Mouse (Mus musculus) midbrain, embryonic 14.5 days (tissue): Measurements from ENCODE around the gene Ccni. TPM values are rescaled to one million over a fixed set of nuclear protein-coding genes. Genes with fewer than 3 reads are reported as not detected.

Experiments used
- ATAC-seq: fragments of 200-750 bp; cut with Nextera tagmentation; 2 replicates; pipeline ENCODE4 v1.8.0; 2017; ENCODE audit warnings: moderate number of reproducible peaks, moderate library complexity; ENCODE audit not compliant: low FRiP score, low TSS enrichment
- DNase-seq: peaks from one replicate; pipeline ENCODE4 v3.0.0-alpha.2; 2015
- H3K27ac ChIP-seq: fragments of 300-500 bp; sonication (generic); replicated peaks from 2 replicates; pipeline ENCODE4 v1.5.1; 2014; ENCODE audit warnings: mild to moderate bottlenecking, low read depth, low read length, moderate library complexity
- H3K27me3 ChIP-seq: fragments of 300-500 bp; sonication (generic); 2 replicates; pipeline ENCODE4 v1.6.1; 2014; ENCODE audit warnings: low read length, control low read depth, mixed read lengths; ENCODE audit not compliant: control insufficient read depth, insufficient read depth
- H3K36me3 ChIP-seq: fragments of 300-500 bp; sonication (generic); 2 replicates; pipeline ENCODE4 v1.6.1; 2014; ENCODE audit warnings: low read length, control low read depth; ENCODE audit not compliant: control insufficient read depth, insufficient read depth
- H3K4me1 ChIP-seq: fragments of 300-500 bp; sonication (generic); 2 replicates; pipeline ENCODE4 v1.6.1; 2014; ENCODE audit warnings: mild to moderate bottlenecking, antibody characterized with exemption, low read length, control low read depth; ENCODE audit not compliant: control insufficient read depth, insufficient read depth
- H3K4me2 ChIP-seq: fragments of 300-500 bp; sonication (generic); 2 replicates; pipeline ENCODE4 v1.6.1; 2014; ENCODE audit warnings: mild to moderate bottlenecking, low read length, moderate library complexity
- H3K4me3 ChIP-seq: fragments of 300-500 bp; sonication (generic); replicated peaks from 2 replicates; pipeline ENCODE4 v1.5.1; 2014; ENCODE audit warnings: low read depth, low read length
- H3K9ac ChIP-seq: fragments of 300-500 bp; sonication (generic); replicated peaks from 2 replicates; pipeline ENCODE4 v1.6.1; 2014; ENCODE audit warnings: mild to moderate bottlenecking, low read length, moderate library complexity
- H3K9me3 ChIP-seq: fragments of 300-500 bp; sonication (generic); 2 replicates; pipeline ENCODE4 v1.6.1; 2016; ENCODE audit warnings: low read length, control low read depth, mixed read lengths; ENCODE audit not compliant: control insufficient read depth
- WGBS: fragments of 180-500 bp; shearing (Covaris S2); extraction: QIAGEN DNeasy Blood & Tissue Kit; methylation state at CpG from one replicate; pipeline ENCODE4 v1.1.7; 2014; 5-methylcytosine and 5-hydroxymethylcytosine counted together
- polyA plus RNA-seq: library from polyadenylated mRNA; unstranded; fragments of >200 nt; fragmentation: Nextera tagmentation; extraction: Ambion mirVana; gene quantifications from 2 replicates; pipeline ENCODE4 v1.2.1, GENCODE M21; 2014

Gene Ccni
- polyA plus RNA-seq, result 172 and 191 TPM in 2 replicates

DNA sequence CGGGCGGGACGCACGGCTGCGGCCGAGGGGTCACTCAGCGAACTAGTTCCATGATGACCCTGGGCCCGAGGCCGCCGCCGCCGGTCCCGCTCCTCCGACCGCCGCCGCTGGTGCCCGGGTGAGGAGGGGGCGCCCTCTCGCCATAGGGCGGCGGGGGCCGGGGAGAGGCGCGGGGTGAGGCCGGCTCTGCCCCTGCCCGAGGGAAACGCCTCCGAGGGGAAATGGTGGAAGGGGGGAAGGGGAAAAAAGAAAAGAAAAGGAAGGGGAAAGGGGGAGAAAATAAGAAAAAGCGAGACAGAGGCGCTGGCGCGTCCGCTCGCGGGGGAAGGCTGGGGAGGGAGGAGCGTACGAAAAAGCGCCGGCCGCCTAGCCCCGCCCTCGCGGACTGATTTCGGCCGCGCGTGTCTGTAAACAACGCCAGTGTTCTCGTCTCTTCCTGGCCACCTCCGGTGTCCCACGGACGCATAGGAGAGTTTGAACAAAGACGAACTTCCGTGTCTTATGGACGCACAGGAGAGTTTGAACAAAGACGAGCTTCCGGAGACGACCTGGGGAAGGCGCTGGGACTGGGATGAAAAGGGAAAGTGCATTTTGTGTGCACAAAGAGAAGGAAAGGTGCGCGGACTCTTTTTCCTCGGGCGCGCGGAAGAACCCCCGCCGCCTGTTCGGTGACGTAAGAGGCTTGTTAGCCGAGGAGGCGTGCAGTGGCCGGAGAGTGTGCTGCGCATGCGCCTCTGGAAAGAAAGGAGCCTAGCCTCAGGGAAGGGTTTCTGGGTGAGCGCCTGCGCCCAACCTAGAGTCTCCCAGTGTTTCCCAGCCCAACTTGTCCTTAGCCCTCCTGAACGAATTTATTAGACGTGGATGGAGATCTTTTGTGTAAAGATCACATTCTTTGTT, at the start of gene Ccni, which contains the start of gene 2010109A12Rik:
Gene Ccni, minus strand, starts transcription at position 387 of the 897 bp plus-strand sequence.
Gene 2010109A12Rik, plus strand, starts transcription at position 410 of the 897 bp plus-strand sequence.
- ATAC-seq (peak; percentile 96), DNase-seq (peak; percentile 98)
- Histone ChIP-seq H3K36me3 (peaks cover 9% of the 10 kb centered on the region), H3K4me2 (peak within 1 kb of the TSS; percentile 83), H3K9ac (peak within 1 kb of the TSS; percentile 87), H3K27ac (peak within 1 kb of the TSS; percentile 90), H3K9me3 (no peaks in the 10 kb centered on the region), H3K4me1 (peaks cover 15% of the 10 kb centered on the region), H3K27me3 (no peaks in the 10 kb centered on the region), H3K4me3 (peak within 1 kb of the TSS; percentile 68)
- under 1% methylated on average over 77 of the region's 79 CpGs for WGBS

DNA sequence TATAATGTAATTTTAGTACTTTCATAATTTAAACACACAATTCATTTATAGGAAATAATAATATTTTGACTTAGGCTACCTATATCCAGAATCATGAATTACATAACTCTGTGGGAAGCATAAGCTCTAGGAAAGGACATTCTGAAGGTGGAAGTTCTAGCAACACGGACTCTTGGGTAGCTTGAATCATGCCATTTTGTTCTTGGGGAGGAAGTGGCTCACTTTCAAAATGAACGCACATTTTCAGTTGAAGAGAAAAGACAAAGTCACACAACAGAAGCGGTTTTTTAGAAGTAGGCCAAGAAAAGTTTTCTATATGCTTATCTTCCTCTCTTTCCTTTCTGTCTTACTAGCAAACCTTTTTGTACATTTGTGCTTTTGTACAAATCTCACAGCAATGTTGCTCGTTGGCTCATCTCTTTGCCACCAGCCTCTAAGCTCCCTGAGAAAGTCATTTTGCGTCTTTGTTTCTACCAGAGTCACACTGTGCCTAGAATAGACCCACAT, 49.5 kb upstream of the Ccni start:
- H3K4me3 ChIP-seq, result no peak overlapping the region
- WGBS, result 88% methylated on average over 5 of the region's 5 CpGs
- H3K4me2 ChIP-seq, result no peak overlapping the region
- DNase-seq (no peak), ATAC-seq (no peak)
- H3K9me3 ChIP-seq, result no peaks in the 10 kb centered on the region
- no peaks in the 10 kb centered on the region for H3K4me1 ChIP-seq
- no peaks in the 10 kb centered on the region for H3K27me3 ChIP-seq
- no peak overlapping the region for H3K27ac ChIP-seq
- H3K9ac ChIP-seq, result no peak overlapping the region
- no peaks in the 10 kb centered on the region for H3K36me3 ChIP-seq

DNA sequence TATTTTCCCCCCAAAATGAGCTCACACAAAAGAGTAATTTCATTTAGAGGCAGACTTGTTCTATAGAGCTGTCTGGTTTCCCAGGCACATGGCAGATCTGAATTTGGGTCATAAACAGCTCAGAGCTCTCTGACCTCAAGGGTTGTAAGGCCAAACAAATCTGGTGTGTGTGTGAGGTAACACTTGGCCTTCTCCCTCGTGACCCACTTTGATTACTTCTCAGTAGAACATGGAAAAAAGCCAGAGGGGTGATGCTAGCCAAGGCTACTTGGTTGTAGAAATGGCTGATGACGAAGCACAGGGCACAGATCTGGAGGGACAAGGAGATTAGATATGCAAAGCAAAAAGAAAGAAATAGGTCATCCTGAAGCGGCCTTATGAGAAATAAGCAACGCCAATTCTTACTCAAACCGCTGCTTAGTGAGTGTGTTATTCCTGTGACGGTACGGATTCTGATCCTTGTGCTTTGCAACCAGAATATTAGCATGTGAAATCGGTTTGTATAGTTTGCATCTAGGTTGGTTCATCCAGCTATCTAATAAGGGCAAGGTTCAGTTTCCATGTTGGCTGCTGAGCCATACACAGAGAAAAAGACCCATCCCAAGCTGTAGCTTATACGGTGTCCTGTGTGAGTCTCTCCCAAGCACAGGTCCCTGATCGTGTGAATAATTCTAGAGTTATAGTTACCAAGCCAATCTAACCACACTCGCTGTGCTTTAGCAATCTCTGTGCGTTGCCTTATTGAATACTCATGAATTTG, 44.9 kb upstream of the Ccni start:
- Histone ChIP-seq H3K4me3 (no peak overlapping the region), H3K9ac (no peak overlapping the region), H3K4me1 (no peaks in the 10 kb centered on the region), H3K27ac (no peak overlapping the region), H3K36me3 (no peaks in the 10 kb centered on the region), H3K4me2 (no peak overlapping the region), H3K27me3 (no peaks in the 10 kb centered on the region), H3K9me3 (no peaks in the 10 kb centered on the region)
- ATAC-seq (no peak), DNase-seq (no peak)
- 87% methylated on average over 12 of the region's 12 CpGs for WGBS

DNA sequence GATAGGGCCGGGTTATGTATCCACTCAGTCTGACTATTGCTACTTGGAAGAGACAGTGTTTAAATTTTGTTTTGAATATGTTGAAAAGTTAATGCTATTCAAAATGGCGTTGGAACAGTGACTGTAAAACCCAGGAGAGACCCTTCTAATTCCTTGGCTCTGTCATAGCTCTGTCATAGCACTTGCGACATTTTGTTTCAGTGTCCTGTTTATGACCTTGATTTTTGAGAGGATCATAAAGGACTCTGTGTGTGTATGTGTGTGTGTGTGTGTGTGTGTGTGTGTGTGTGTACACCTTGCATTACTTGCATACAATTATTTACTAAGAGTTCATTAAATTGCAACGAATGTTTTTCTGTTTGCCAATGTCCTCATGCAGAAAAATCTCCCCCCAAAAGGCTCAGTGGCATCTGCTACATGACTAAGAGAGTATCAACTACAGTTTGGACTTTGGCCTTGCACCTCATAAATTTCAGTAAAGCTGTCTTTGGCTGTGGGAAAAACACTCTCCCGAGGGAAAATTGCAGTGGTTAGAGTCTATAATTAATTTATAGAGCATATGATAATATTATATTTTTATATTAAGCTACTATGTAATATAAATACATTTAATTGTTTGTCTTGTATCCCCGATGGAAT, 43.8 kb upstream of the Ccni start:
- no peak for ATAC-seq

GRCm38 (mm10) chr5:93245280-93245679, 39.0 kb upstream of the Ccni start:
- 77% methylated on average over 2 of the region's 2 CpGs for WGBS
- H3K36me3 ChIP-seq, result no peaks in the 10 kb centered on the region
- no peaks in the 10 kb centered on the region for H3K9me3 ChIP-seq
- H3K9ac ChIP-seq, result no peak overlapping the region
- H3K4me3 ChIP-seq, result no peak overlapping the region
- ATAC-seq, result no peak
- no peaks in the 10 kb centered on the region for H3K27me3 ChIP-seq
- H3K4me2 ChIP-seq, result no peak overlapping the region
- no peak overlapping the region for H3K27ac ChIP-seq
- H3K4me1 ChIP-seq, result no peaks in the 10 kb centered on the region
- no peak for DNase-seq

More for the DNA sequence above, 43.8 kb upstream of the Ccni start:
- H3K27ac ChIP-seq, result no peak overlapping the region
- H3K4me2 ChIP-seq, result no peak overlapping the region
- WGBS, result 86% methylated on average over 6 of the region's 6 CpGs
- H3K27me3 ChIP-seq, result no peaks in the 10 kb centered on the region
- no peak overlapping the region for H3K4me3 ChIP-seq
- DNase-seq, result no peak
- no peak overlapping the region for H3K9ac ChIP-seq
- no peaks in the 10 kb centered on the region for H3K4me1 ChIP-seq
- H3K36me3 ChIP-seq, result no peaks in the 10 kb centered on the region
- H3K9me3 ChIP-seq, result no peaks in the 10 kb centered on the region

GRCm38 (mm10) chr5:93239590-93240544, 33.6 kb upstream of the Ccni start:
- Histone ChIP-seq H3K27me3 (no peaks in the 10 kb centered on the region), H3K9ac (no peak overlapping the region), H3K36me3 (no peaks in the 10 kb centered on the region), H3K27ac (no peak overlapping the region), H3K4me3 (no peak overlapping the region), H3K4me1 (no peaks in the 10 kb centered on the region), H3K4me2 (no peak overlapping the region), H3K9me3 (no peaks in the 10 kb centered on the region)
- 85% methylated on average over 8 of the region's 8 CpGs for WGBS
- ATAC-seq (no peak), DNase-seq (no peak)

GRCm38 (mm10) chr5:93236541-93236940, 30.2 kb upstream of the Ccni start:
- WGBS, result 89% methylated on average over 4 of the region's 4 CpGs
- no peaks in the 10 kb centered on the region for H3K4me1 ChIP-seq
- ATAC-seq (no peak), DNase-seq (no peak)
- H3K27ac ChIP-seq, result no peak overlapping the region
- H3K36me3 ChIP-seq, result no peaks in the 10 kb centered on the region
- H3K9ac ChIP-seq, result no peak overlapping the region
- no peak overlapping the region for H3K4me2 ChIP-seq
- no peaks in the 10 kb centered on the region for H3K27me3 ChIP-seq
- no peaks in the 10 kb centered on the region for H3K9me3 ChIP-seq
- no peak overlapping the region for H3K4me3 ChIP-seq
